Mouse (Mus musculus) E14TG2a.4 (cell line): ENCODE measurements at regions not wholly inside any gene's neighbourhood (a gene's known extent, or its start where the extent isn't known, plus 50 kb on each side); places are given as distances from the start of the nearest gene placed in this dataset.

Experiments used
- CTCF ChIP-seq: conservative IDR thresholded peaks from 2 replicates; pipeline ENCODE4 v1.5.1; 2014; ENCODE audit warnings: low read length
- POU5F1 ChIP-seq: IDR thresholded peaks from 2 replicates; pipeline ENCODE4 v1.6.1; 2014; ENCODE audit warnings: low read length, borderline replicate concordance

GRCm38 (mm10) chr4:99503221-99503744 lies 152.8 kb upstream of the Foxd3 start:
- TF ChIP-seq CTCF: no peak
- no peak for TF ChIP-seq POU5F1
